Mouse (Mus musculus): ENCODE results near the gene Kcnk7.

Gene Kcnk7

DNA sequence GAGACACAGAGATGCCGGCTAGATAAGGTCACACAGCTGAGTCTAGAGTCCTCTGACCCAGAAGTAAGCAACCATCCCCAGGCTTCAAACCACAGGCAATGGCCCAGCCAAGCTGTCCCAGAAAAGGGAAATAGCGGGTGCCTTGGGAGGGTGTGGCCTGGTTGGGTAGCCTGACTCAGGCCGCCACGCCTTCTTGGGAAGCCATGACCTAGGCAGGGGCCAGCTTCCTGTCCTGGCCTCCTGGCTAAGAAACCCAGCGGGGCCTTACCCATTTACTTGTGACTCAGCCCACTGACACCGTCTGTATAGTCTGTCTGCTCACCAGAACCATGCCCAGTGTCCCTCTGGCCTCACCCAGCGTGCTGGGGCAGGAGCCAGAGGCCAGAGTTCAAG, 20.4 kb downstream of the Kcnk7 start:
- DNase-seq (ENCODE audit: low read depth, low spot score) = no peak

DNA sequence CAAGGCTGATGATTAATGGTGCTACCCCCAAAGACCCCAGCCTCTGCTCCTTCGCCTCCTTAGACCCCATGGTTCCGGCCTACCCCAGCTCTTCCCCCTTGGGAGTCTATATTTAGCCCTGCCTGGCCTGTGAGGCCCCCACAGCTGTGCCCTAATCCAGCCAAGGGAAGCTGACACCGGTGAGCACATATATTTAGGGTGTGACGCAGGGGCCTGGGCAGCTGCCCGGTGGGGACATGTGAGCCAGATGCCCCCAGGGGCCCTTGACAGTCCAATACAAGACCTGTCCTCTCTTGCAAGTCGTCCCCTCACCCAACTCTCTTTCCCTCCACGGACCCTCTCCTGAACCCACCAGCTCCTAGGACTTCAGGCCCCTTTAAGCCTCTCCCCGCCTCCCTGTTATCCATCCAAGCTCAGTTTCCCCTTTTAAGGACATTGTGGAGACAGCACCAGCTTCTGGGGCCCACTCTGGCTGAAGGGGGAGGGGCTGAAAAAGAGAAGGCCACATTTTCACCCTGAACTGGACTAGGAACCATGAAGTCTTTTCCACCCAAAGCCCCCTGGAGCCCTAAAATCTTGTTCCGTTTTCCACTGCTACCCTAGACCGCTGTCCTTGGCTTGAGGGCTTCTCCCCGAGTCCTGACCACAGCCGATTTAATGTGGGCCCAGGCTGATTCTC, 21.0 kb downstream of the Kcnk7 start:
- no peak for DNase-seq (ENCODE audit: low read depth, low spot score)

DNA sequence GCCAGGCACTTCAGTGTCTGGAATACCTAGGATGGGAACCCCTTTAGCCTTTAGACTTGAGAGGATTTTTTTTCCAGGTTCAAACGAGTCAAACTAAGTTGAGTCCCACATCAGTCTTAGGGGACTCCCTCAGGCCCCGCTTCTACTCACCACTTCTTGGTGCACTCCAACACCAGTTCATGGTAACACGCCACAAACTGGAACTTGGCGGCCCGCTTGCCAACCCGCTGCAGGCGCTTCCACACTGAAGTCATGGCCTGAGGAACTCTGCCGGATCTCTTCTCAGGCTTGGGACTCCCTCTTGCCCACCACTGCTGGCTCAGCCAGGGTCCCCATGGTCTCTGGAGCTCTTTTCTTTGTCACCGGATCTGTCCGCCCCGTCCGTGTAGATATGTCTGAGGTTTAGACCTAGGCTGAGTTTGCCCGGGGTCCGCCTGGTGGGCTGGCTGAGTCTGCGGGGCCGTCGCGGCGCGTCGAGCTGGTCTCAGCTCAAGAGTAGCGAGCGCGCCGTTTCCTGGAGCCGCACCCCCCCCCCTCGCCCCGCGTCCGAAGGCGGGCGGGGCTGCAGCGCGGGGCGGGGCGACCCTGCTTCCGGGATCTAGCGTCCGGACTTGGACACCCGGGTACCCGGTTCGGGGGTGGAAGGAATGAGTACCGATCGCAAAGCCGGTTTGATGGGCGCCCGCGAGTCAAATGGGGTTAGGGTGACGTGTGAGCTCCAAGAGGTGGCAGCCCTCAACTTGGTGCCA, 21.8 kb downstream of the Kcnk7 start, which contains the start of gene Ehbp1l1:
Gene Ehbp1l1, minus strand, starts transcription at position 551 of the 749 bp plus-strand sequence.
- no peak for DNase-seq (ENCODE audit: low read depth, low spot score)

DNA sequence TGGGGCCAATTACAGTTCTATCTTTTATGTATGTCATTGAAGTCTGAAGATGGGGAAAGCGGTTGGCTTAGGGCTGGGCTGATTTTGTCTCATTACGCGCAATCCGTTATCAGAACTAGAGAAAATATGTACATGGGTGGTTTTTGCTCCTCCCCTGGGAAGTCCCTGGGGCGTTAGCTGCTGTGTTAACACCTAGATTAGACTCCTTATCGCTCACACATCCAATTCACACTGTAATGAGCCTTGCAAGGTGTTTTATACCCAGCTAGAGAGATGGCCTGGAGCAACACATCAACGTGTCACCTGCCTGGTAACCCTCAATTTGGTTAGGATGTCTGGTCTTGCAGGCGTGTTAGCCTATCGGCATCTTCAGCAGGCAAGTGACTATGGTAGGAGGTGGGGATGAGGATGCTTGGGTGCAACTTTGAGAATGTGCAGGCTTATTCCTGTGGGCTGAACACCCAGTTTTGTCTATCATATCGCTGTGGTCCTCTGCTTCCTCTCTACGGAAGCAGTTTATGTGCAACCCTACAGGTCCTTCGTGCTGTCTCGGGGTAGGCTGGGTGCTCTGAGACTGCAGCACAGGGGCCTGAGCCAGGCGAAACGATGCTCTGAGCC, 22.9 kb downstream of the Kcnk7 start:
- no peak for DNase-seq (ENCODE audit: low read depth, low spot score)

DNA sequence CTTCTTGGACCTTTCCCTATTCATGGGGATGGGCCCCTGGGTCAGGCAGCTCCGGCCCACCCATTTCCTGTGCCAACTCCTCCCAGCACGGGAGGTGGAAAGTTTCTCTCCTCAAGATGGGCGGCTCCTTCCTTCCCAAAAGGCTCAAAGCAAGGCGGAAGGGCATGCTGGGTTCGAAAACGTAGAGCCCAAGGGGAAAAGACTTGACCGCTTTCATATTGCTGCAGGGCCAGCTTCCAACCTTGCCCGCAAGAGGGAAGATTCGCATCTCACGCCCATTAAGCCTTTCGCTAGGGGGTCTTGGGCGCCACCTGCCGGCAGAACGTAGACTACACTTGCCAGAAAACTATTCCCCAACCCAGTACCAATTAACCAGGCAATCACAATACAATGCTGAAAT, 23.5 kb downstream of the Kcnk7 start:
- peak; percentile 89 for DNase-seq (ENCODE audit: low read depth, low spot score)

DNA sequence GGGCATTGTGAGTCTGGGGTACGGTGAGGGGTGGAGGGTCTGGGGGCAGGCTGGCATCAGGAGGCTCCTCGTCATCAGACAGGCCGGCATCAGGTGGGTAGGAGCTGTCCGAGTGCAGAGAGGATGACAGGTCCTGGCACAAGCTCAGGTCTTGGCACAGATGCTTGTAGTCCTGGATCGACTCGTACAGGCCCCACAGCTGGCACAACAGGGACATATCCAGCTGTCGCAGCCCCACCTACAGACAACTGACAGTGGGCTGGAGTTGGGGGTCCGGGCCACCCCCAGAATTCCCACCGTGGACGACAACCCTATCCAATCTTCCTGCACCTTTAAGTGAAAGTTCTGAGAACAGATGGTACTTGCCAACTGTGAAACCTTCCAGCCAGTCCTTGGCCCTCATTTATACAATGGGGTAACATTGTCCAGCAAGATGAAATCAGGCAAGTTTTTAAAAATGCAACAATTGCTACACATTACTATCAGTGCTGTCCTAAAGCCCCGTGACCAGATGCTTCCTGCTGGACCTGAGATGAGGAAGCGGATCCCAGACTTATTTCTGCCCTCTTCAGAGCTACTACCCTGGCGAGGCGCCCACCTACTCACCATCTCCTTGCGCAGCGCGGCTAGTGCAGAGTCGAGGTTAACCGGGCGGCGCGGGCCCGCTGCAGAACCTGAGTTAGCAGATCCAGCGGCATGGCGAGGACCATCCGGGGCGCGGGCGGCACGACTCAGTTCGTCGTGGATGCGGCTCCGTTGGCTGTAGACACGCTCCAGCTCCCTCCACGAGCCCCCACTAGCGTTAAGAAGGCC, 24.7 kb downstream of the Kcnk7 start:
- no peak for DNase-seq (ENCODE audit: low read depth, low spot score)

DNA sequence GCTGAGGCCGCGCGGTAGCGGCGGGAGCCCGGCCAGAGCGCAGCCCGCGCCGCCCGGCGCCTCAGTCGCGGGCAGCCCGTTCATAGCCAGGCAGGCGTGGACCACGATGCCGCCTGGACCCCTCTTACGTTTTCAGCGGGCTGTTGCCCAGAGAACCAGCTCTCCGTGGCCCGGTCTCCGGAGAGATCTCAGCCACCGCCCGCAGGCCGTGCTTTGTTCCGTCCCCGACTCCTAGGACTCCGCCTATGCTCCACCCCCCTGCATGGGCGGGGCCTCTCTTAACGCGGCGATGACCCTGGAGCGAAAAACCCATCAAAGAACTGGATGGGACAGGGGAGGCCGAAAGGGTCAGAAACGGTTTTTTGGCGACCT, 25.3 kb downstream of the Kcnk7 start, which contains the start of gene Fam89b:
Gene Fam89b, minus strand, starts transcription at position 210 of the 372 bp plus-strand sequence.
- DNase-seq (ENCODE audit: low read depth, low spot score) = peak; percentile 84

DNA sequence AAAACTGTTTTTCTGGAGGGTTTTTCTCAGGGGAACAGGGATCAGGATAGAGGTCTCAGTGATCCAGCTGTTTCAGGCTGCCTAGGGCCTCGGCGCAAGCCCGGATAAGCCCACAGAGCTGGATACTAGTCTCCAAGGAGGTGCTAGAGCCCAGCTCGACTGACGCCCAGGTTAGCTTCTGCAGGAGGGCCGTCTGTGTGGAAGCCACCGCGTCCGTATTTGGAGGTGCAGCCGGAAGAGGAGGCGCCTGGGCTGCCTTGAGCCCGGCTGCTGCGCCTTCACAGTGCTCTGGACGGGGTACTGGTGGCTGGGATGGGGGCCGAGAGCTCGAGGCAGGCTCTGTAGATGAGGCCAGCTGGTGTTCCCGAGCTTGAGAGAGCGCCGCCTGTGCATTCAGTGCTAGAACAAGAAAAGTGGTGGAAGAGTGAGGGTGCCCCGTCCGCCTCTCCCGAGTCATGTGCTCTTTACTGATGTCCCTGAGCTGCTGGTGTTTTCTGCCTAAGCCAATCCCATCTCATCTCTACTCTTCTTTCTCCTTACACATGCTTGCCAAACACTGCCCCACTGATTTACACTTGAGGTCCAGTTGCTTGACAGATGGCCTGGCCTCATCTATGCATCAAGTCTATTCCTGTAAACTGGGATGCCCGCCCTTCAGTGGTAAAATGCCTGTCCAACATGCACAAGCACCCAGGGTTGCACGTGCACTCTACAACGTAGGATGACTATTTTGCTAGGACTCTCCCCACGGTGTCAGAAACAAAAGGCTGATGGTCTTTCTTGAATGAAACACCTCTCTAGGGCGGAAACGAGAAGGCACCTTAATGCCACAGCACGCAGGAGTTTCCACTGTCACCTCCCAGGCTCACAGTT, 26.4 kb downstream of the Kcnk7 start:
- DNase-seq (ENCODE audit: low read depth, low spot score) = no peak

DNA sequence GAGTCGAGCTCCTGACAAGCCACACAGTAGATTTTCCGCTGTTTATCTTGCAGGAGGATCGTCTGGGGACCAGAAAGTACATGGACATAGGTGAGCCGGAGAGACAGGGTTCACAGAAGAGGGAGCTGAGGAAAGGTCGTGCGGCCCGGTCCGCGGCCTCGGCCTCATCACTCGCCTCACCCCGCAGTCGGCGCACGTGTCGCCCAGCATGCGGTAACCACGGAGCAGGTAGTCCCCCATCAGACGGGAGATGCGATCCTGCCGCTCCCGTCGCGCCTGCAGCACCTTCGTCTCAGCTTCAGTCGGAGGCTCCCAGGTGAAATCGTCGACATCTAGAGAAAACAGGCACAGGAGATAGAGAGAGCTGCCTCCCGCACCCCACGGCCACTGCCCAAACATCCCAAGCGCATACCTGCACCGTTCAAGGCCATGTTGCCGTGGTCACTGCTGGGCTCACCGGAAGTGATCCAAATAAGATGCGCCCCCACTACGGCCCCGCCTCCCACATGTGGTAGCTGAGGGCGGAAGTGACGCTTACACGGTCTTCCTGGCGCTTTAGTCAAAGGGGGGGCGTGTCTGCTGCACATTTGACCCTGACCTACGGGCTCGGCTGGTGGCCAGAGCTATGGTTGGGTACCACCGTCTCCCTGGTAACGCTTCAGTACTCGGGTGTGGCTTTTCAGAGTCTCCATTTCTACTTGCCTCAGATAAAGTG, 27.3 kb downstream of the Kcnk7 start:
- peak; percentile 98 for DNase-seq (ENCODE audit: low read depth, low spot score)

DNA sequence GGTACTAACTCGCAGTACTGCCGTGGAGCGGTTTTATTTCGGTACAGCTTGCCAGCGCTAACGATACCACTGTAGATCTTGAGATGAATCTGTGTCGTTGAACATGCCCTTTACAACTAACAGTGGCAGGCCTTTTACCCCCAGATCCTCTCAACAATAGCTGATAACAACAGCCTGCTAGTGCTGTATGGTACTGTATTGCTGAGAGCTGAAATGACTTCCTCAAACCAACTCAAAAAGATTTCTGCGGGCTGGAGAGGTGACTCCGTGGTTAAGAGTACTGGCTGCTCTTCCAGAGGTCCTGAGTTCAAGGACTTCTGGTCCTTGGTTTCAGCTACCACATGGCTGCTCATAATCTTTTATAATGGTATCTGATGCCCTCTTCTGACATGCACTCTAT, 30.2 kb downstream of the Kcnk7 start:
- DNase-seq (ENCODE audit: low read depth, low spot score) = no peak

DNA sequence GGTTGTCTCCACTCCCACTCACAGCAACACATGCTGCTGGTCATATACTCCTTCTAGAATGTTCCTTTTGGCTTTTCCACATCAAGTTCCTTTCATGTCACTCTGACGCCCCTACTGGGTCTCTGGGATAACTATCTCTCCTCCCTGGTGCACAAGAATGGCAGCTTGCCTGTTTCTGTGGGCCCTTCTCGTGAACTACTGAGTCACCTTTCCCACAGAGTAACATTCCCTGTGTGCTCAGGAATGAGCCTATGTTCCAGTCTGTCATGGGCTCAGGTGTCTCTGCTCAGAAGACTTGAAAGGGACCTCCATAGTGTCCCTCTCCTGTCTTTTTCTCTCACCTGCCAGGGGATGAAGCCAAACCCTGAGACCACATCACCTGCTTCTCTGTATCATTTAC, 35.3 kb downstream of the Kcnk7 start:
- DNase-seq (ENCODE audit: low read depth, low spot score) = no peak

DNA sequence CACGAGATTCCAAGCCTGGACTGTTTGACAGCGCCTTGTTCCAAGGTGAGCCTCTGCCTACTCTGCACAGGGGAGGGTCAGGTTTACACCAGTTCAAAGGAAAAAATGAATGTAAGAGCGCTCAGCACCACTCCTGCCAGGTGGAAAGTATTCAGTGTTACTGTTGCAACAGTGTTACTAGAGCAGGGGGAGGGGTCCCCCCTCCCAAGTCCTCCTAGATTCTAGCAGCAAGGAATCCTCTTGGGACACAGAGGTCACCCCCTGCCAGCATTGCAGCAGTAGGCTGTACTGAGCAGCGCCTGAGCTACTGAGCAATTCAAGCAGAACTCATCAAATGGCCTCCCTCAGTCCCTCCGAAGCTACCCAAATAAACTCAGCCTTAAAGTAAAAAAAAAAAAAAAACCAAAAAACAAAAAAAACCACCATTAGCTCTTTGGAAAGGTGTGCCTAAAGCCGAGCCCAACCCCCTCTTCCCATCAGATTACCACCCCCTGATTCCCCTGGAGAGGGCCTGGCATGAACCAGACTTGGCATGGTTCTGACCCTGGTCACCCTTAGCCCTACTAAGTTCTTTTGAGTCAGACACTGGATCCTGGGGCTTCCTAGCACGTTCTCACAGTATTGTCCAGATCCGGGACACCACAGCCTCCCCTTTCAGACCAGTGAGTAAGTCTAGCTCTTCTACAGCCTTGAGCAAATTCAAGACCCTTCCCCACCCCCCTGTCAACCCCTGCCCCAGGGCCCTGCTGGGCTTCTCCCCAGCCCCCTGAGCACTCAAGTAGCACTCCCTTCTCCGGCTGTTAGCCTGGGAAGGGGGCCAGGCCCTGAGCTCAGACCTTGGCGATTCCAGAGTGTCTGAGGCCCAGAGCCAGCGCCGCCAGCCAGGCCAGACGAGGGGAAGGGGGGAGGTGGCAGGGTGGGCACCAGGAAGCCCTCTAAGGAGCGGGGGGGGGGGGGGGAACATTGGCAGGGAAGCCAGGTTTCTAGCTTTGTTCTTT, 36.5 kb downstream of the Kcnk7 start, which contains the start of gene Ltbp3:
Gene Ltbp3, plus strand, starts transcription at position 585 of the 998 bp plus-strand sequence.
- DNase-seq (ENCODE audit: low read depth, low spot score) = no peak

DNA sequence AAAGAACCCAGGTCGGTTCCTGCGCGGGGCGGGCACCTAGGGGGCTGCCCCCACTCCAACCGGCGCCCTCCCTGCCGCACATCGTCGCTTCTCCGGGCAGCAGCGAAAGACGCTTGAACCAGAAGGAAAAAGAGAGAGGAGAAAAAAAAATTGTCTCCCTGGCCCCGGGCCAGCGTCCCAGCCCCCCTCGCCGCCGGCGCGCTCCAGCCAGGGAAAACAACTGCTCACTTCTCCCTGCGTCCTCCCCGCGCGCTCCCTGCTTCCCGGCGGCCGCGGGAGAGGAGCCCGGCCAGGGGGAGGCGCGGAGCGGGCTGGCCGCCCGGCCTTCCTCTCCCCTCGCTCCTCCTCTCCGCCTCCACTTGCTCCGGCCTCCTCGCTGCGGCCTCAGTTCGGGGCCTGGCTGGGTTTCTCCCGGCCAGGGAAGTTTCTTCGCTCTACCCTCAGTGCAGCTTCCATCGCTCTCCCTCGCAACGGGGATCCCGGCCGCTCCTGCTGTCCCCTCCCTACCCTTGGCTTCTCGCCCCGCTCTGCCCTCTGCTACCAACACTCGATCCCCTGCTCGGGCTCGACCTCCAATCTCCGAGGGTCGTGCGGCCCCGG, 37.6 kb downstream of the Kcnk7 start:
- no peak for DNase-seq (ENCODE audit: low read depth, low spot score)

DNA sequence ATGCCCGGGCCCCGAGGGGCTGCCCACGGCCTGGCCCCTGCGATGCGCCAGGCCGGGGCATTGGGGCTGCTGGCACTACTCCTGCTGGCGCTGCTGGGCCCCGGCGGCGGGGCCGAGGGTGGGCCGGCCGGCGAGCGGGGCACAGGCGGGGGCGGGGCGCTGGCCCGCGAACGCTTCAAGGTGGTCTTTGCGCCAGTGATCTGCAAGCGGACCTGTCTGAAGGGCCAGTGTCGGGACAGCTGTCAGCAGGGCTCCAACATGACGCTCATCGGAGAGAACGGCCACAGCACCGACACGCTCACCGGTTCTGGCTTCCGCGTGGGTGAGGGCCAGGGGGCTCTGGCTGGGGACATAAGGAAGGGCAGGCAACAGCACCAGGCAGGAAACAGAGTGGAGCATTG, 38.1 kb downstream of the Kcnk7 start:
- no peak for DNase-seq (ENCODE audit: low read depth, low spot score)

DNA sequence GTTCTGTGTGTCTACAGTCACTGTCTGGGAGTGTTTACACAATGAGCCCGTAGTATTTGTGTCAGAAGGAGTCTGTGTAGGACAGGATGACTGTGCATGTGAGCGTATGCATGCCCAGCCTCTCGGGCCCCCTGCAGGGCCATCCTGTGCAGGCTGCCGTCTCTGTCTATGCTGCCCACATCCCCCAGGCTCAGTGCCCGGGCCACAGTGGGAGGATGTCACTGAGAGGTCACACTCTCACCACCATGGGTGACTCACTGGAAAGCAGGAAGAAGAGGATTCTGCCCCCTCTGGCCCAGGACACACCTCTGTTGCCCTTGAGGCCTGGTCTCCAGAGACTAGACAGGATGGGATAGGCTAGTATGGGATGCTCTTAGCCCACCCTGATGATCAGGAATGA, 39.4 kb downstream of the Kcnk7 start:
- DNase-seq (ENCODE audit: low read depth, low spot score) = no peak

DNA sequence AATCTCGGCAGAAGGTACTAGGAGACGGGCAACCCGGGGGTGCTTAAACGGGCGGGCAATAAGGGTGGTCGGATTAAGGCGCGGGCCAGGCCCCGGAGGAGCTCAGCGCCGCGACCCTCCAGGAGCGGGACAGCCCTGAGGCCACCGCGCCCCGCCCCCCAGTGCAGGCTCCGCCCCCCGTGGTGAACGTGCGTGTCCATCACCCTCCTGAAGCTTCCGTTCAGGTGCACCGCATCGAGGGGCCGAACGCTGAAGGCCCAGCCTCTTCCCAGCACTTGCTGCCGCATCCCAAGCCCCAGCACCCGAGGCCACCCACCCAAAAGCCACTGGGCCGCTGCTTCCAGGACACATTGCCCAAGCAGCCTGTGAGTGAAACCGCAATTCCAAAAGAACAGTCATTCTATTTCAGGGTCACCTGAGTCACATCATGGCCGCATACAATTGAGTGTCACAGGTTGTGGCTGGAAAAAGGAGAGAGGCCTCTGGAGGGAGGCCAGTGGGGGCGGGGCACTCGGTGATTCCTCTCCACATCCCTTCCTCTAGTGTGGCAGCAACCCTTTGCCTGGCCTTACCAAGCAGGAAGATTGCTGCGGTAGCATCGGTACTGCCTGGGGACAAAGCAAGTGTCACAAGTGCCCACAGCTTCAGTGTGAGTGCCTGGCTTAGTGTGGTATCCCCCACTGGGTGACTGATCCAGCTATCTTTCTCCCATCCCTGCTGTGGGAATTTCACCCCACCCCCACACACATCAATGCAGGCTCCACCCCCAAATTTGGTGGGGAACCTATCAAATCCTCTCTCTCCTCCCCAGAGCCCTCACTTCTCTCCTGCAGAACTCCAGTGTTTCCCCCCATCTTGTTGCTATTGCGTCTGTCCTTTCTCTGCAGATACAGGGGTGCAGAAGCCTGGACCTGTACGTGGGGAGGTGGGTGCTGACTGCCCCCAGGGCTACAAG, 41.9 kb downstream of the Kcnk7 start:
- DNase-seq (ENCODE audit: low read depth, low spot score) = peak; percentile 53

DNA sequence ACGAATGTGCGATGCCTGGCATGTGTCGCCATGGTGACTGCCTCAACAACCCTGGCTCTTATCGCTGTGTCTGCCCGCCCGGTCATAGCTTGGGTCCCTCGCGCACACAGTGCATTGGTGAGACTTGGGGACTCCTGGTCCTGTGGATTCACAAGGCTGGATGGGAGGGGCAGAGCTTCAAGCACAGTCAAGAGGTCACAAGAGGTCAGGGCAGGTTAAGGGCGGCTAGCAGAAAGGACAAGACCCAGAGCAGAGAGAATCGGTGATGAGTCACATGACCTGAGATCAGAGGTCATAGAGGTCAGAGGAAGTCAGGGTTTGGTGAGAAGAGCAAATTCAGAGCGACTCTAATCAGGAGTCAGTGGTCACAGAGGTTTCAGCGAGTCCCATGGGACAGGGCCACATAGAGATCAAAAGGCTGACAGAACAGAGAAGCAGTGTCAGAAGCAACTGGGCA, 42.8 kb downstream of the Kcnk7 start:
- peak; percentile 71 for DNase-seq (ENCODE audit: low read depth, low spot score)

Data from ES-CJ7 (cell line).